Mouse (Mus musculus) liver, embryonic 12.5 days (tissue): Measurements from ENCODE around the gene Acta2. TPM values are rescaled to one million over a fixed set of nuclear protein-coding genes. Genes with fewer than 3 reads are reported as not detected.

ENCODE experiments used
- ATAC-seq: fragments of 200-750 bp; cut with Nextera tagmentation; 2 replicates; pipeline ENCODE4 v1.8.0; 2017; ENCODE audit warnings: moderate number of reproducible peaks, mild to moderate bottlenecking, moderate library complexity
- H3K27ac ChIP-seq: fragments of 300-500 bp; sonication (generic); 2 replicates; pipeline ENCODE4 v1.5.1; 2016; ENCODE audit warnings: mild to moderate bottlenecking
- H3K27me3 ChIP-seq: fragments of 300-500 bp; sonication (generic); replicated peaks from 2 replicates; pipeline ENCODE4 v1.6.1; 2016; ENCODE audit warnings: mild to moderate bottlenecking, moderate library complexity
- H3K36me3 ChIP-seq: fragments of 300-500 bp; sonication (generic); 2 replicates; pipeline ENCODE4 v1.6.1; 2016; ENCODE audit warnings: mild to moderate bottlenecking, moderate library complexity
- H3K4me1 ChIP-seq: fragments of 300-500 bp; sonication (generic); 2 replicates; pipeline ENCODE4 v1.6.1; 2016
- H3K4me2 ChIP-seq: fragments of 300-500 bp; sonication (generic); 2 replicates; pipeline ENCODE4 v1.6.1; 2016; ENCODE audit warnings: mild to moderate bottlenecking, moderate library complexity
- H3K4me3 ChIP-seq: fragments of 300-500 bp; sonication (generic); 2 replicates; pipeline ENCODE4 v1.5.1; 2016; ENCODE audit warnings: mild to moderate bottlenecking, moderate library complexity
- H3K9ac ChIP-seq: fragments of 300-500 bp; sonication (generic); 2 replicates; pipeline ENCODE4 v1.6.1; 2016; ENCODE audit warnings: mild to moderate bottlenecking, moderate library complexity
- H3K9me3 ChIP-seq: fragments of 300-500 bp; sonication (generic); replicated peaks from 2 replicates; pipeline ENCODE4 v1.6.1; 2016; ENCODE audit warnings: mild to moderate bottlenecking, moderate library complexity
- whole genome bisulfite sequencing: fragments of 180-500 bp; shearing (Covaris S2); methylation state at CpG from one replicate; pipeline ENCODE4 v1.1.7; 2016; ENCODE audit not compliant: insufficient replicate concordance; 5-methylcytosine and 5-hydroxymethylcytosine counted together
- polyA plus RNA-seq: library from polyadenylated mRNA; unstranded; fragments of >200 nt; fragmentation: Nextera tagmentation; extraction: Ambion mirVana; gene quantifications from 2 replicates; pipeline ENCODE4 v1.2.1, GENCODE M21; 2016

The Acta2 gene
- polyA plus RNA-seq, 1 experiment from 2014 or later: 26.4 TPM

- Histone ChIP-seq H3K36me3 (no peaks in the 10 kb centered on the region), H3K9me3 (no peaks in the 10 kb centered on the region), H3K4me3 (no peak overlapping the region), H3K9ac (no peak overlapping the region), H3K27ac (no peak overlapping the region), H3K4me2 (no peak overlapping the region), H3K4me1 (peaks cover 7% of the 10 kb centered on the region; the same call in 1 of the 2 replicates), H3K27me3 (no peaks in the 10 kb centered on the region)
- WGBS: 83% methylated on average over 1 of the region's 1 CpGs
- no peak for ATAC-seq
Observed at GRCm38 (mm10) chr19:34198066-34198465, 57.3 kb downstream of the Acta2 start.

DNA sequence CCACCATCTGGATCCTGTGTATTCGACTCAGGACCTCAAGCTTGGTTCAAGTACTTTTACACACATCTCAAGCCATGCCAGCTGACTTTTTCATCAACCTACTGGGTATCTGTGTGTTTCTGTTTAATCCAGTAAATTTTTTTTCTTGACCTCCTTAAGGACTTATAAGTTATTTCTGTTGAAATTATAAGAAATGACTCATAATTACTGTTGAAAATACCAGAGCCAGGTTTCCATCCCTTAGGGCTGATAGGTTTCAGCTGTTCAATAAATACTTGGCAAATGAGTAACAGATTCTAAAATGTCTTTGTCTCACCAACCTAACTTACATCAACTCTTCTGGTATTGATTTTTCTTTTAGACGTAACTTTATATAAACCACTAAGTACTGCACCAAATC is 60.4 kb downstream of the Acta2 start:
- Histone ChIP-seq H3K4me2 (no peak overlapping the region), H3K4me1 (peaks cover 19% of the 10 kb centered on the region; the same call in 1 of the 2 replicates), H3K9ac (no peak overlapping the region), H3K27me3 (peaks cover 6% of the 10 kb centered on the region), H3K27ac (no peak overlapping the region), H3K9me3 (no peaks in the 10 kb centered on the region), H3K4me3 (no peak overlapping the region), H3K36me3 (no peaks in the 10 kb centered on the region)
- WGBS: 53% methylated on average over 2 of the region's 2 CpGs
- no peak for ATAC-seq

- H3K9me3 ChIP-seq: no peaks in the 10 kb centered on the region
- peaks cover 6% of the 10 kb centered on the region for H3K27me3 ChIP-seq
- peak overlapping the region; percentile 94 for H3K4me2 ChIP-seq
- no peak overlapping the region for H3K9ac ChIP-seq
- H3K4me3 ChIP-seq: peak overlapping the region; percentile 65; the same call in 1 of the 2 replicates
- WGBS: 71% methylated on average over 6 of the region's 6 CpGs
- peaks cover 19% of the 10 kb centered on the region; the same call in 1 of the 2 replicates for H3K4me1 ChIP-seq
- no peaks in the 10 kb centered on the region for H3K36me3 ChIP-seq
- H3K27ac ChIP-seq: no peak overlapping the region
- ATAC-seq: no peak
Observed at GRCm38 (mm10) chr19:34194132-34194745, 61.2 kb downstream of the Acta2 start.

DNA sequence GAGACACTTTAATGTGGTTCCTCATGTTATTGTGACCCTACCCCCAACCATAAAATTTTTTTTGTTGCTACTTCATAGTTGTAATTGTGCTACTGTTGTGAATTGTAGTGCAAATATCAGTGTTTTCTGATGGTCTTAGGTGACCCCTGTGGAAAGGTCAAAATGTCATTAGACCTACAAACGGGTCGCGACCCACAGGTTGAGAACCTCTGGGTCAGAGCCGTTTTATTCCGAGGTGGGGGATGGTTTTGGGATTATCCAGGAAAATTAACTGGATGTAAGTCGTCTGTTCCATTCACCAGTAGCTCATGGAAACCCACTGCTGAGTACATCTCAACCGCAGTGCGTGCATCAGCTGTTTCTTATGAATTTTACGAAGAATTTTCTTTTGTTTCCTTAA is 61.7 kb downstream of the Acta2 start:
- no peak for ATAC-seq
- peaks cover 6% of the 10 kb centered on the region for H3K27me3 ChIP-seq
- no peaks in the 10 kb centered on the region for H3K9me3 ChIP-seq
- H3K4me3 ChIP-seq: peak overlapping the region; percentile 65
- WGBS: 54% methylated on average over 9 of the region's 9 CpGs
- no peaks in the 10 kb centered on the region for H3K36me3 ChIP-seq
- peak overlapping the region; percentile 94 for H3K4me2 ChIP-seq
- peak overlapping the region; percentile 46; the same call in 1 of the 2 replicates for H3K9ac ChIP-seq
- peaks cover 19% of the 10 kb centered on the region; the same call in 1 of the 2 replicates for H3K4me1 ChIP-seq
- no peak overlapping the region for H3K27ac ChIP-seq

GRCm38 (mm10) chr19:34193149-34193548 is 62.2 kb downstream of the Acta2 start:
- H3K4me1 ChIP-seq: peaks cover 19% of the 10 kb centered on the region; the same call in 1 of the 2 replicates
- no peaks in the 10 kb centered on the region for H3K9me3 ChIP-seq
- H3K4me2 ChIP-seq: peak overlapping the region; percentile 94
- H3K27me3 ChIP-seq: peaks cover 6% of the 10 kb centered on the region
- peak overlapping the region; percentile 57 for H3K9ac ChIP-seq
- no peak for ATAC-seq
- no peaks in the 10 kb centered on the region for H3K36me3 ChIP-seq
- no peak overlapping the region for H3K27ac ChIP-seq
- WGBS: 6% methylated on average over 9 of the region's 9 CpGs
- peak overlapping the region; percentile 65 for H3K4me3 ChIP-seq

DNA sequence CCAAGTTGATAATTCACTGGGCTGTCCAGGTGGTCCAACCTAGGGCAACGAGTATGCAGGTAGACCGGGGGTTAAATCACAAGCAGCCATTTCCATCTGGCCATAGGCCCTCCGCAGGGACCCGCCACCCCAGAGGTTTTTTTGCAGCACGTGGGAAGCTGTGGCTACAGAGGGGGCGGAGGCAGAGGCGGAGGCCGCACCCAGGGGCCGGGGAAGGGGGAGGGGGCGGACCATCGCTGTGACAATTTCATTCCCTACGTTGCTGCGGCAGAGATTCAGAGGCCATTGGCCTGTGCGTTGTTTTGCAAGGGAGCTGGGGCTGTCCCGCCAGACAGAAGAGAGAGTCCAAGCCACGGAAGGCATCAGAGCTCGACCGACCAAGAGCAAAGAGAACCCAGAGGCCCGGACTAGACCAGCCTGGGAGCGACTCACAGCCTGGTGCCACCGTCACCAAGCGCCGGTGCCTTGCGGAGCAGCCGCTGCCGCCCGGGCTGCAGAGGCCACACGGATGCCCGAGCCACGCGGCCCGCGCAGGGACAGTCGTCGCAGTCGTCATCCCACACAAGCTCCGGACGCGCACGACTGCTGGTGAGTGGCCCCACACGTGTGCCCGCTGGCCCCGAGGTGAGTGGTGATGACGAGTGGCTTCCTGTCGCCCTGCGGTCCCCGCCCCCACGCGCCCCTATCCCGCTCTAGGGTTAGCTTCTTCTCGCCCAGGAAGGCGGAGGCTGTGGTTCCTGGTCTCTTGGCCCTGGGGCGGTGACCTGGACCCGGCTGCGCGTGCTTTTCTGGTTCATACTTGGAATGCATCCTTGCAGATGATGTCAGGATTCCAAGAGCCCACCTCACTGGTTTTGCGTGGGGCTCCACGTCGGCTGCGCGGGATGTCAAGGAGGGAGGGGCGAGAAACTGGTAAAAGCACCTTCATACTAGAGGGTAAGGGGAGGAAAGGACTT is 63.1 kb downstream of the Acta2 start, which contains the start of gene Stambpl1:
Gene Stambpl1 (plus strand): TSS at position 222 of the 956 bp plus-strand sequence.
- H3K4me3 ChIP-seq: peak within 1 kb of the TSS; percentile 65

GRCm38 (mm10) chr19:34191645-34192007 is 63.8 kb downstream of the Acta2 start:
- peak overlapping the region; percentile 65 for H3K4me3 ChIP-seq
- H3K9ac ChIP-seq: no peak overlapping the region; the same call in 1 of the 2 replicates
- peaks cover 19% of the 10 kb centered on the region; the same call in 1 of the 2 replicates for H3K4me1 ChIP-seq
- WGBS: 41% methylated on average over 10 of the region's 10 CpGs
- no peaks in the 10 kb centered on the region for H3K9me3 ChIP-seq
- H3K27me3 ChIP-seq: peaks cover 6% of the 10 kb centered on the region
- H3K36me3 ChIP-seq: no peaks in the 10 kb centered on the region
- peak overlapping the region; percentile 94 for H3K4me2 ChIP-seq
- no peak for ATAC-seq
- H3K27ac ChIP-seq: no peak overlapping the region

More for the DNA sequence above, 63.1 kb downstream of the Acta2 start, which contains the start of gene Stambpl1:
- H3K36me3 ChIP-seq: no peaks in the 10 kb centered on the region
- under 1% methylated on average over 62 of the region's 62 CpGs for WGBS
- peak within 1 kb of the TSS; percentile 94 for H3K4me2 ChIP-seq
- peak; percentile 77 for ATAC-seq
- H3K27me3 ChIP-seq: peaks cover 6% of the 10 kb centered on the region
- H3K9ac ChIP-seq: peak within 1 kb of the TSS; percentile 57
- peaks cover 19% of the 10 kb centered on the region; the same call in 1 of the 2 replicates for H3K4me1 ChIP-seq
- no peaks in the 10 kb centered on the region for H3K9me3 ChIP-seq
- H3K27ac ChIP-seq: 0 out of 2 replicates have a peak within 1 kb of the TSS, but pooled peaks have one; percentile 40

Other genes starting within 250 kb of the Acta2 start
- not detected in 2 replicates for gene Lipk, start 247.3 kb downstream of the Acta2 start, polyA plus RNA-seq
- gene Lipn, start 188.2 kb downstream of the Acta2 start, polyA plus RNA-seq: not detected in 2 replicates
- gene Lipm, start 154.7 kb downstream of the Acta2 start, polyA plus RNA-seq: not detected in 2 replicates
- gene Ankrd22, start 89.5 kb downstream of the Acta2 start, polyA plus RNA-seq: 0.13 TPM in 1 of 2 replicates, not detected in the other
- 2.3 and 3.0 TPM in 2 replicates for gene Stambpl1, start 63.4 kb downstream of the Acta2 start, polyA plus RNA-seq
- gene Fas, start 35.1 kb upstream of the Acta2 start, polyA plus RNA-seq: 0.74 and 1.4 TPM in 2 replicates
- 0.43 and 0.97 TPM in 2 replicates for gene Ch25h, start 219.6 kb upstream of the Acta2 start, polyA plus RNA-seq